Comparison of ENCODE assay signal across 15 mouse cellular contexts in genomic region chr11:95160693-95161092, GRCm38 (mm10). TPM values are rescaled to one million over a fixed set of nuclear protein-coding genes. Genes with fewer than 3 reads are reported as not detected.
A peak's percentile ranks its signal among the peaks of the same experiment; 100 is the strongest.
DNase-seq lines count a peak whose midpoint lies in the region; ATAC-seq and TF ChIP-seq lines count a peak whose summit lies in the region.
"Had no signal": no experiment of that assay in that cellular context is flagged by ENCODE, and none has a peak within 500 bp of the region (broad histone marks: within the 10 kb centered on the region; RNA-seq: fewer than 3 reads in every experiment).

No protein-coding gene starts in this region.

- H3K27me3 ChIP-seq in intestine, postnatal 0 days (replicated peaks; ENCODE audit: control insufficient read depth, insufficient read depth, low read length), result 0 out of 2 replicates have a peak, but pooled peaks cover 3% of the 10 kb centered on the region
- H3K27me3 ChIP-seq in intestine, embryonic 15.5 days (replicated peaks), result 0 out of 2 replicates have a peak, but pooled peaks cover 5% of the 10 kb centered on the region
- H3K27me3 ChIP-seq in testis, adult 2 months (ENCODE audit: control insufficient read depth, insufficient read depth, low read length), result no peaks in the 10 kb centered on the region
- peaks cover 19% of the 10 kb centered on the region; the same call in 1 of the 2 replicates for H3K27me3 ChIP-seq in forebrain, embryonic 10.5 days (ENCODE audit: poor library complexity, severe bottlenecking)
- H3K27me3 ChIP-seq: limb, embryonic 15.5 days had no signal

- H3K4me3 ChIP-seq in intestine, postnatal 0 days (ENCODE audit: low read depth, low read length), result no peak overlapping the region
- H3K4me3 ChIP-seq in intestine, embryonic 15.5 days (replicated peaks), result no peak overlapping the region
- H3K4me3 ChIP-seq in testis, adult 2 months (ENCODE audit: control insufficient read depth, low read depth, low read length), result no peak overlapping the region
- no peak overlapping the region for H3K4me3 ChIP-seq in forebrain, embryonic 10.5 days
- H3K4me3 ChIP-seq: limb, embryonic 15.5 days had no signal

- no peaks in the 10 kb centered on the region for H3K4me1 ChIP-seq in intestine, postnatal 0 days (replicated peaks; ENCODE audit: control insufficient read depth, insufficient read depth, low read length)
- H3K4me1 ChIP-seq in intestine, embryonic 15.5 days (replicated peaks), result no peaks in the 10 kb centered on the region
- peaks cover under 1% of the 10 kb centered on the region; the same call in 1 of the 2 replicates for H3K4me1 ChIP-seq in testis, adult 2 months (ENCODE audit: control insufficient read depth, insufficient read depth, low read length)
- H3K4me1 ChIP-seq in forebrain, embryonic 10.5 days, result peaks cover 4% of the 10 kb centered on the region; the same call in 1 of the 2 replicates

- no peaks in the 10 kb centered on the region for H3K9me3 ChIP-seq in intestine, postnatal 0 days (ENCODE audit: control insufficient read depth)
- H3K9me3 ChIP-seq in intestine, embryonic 15.5 days, result no peaks in the 10 kb centered on the region
- H3K9me3 ChIP-seq in forebrain, embryonic 10.5 days, result no peaks in the 10 kb centered on the region
- H3K9me3 ChIP-seq: limb, embryonic 15.5 days had no signal

- H3K4me2 ChIP-seq in intestine, postnatal 0 days (replicated peaks; ENCODE audit: low read depth), result no peak overlapping the region
- no peak overlapping the region for H3K4me2 ChIP-seq in intestine, embryonic 15.5 days (replicated peaks)
- H3K4me2 ChIP-seq: limb, embryonic 15.5 days had no signal

- ATAC-seq in intestine, postnatal 0 days, result no peak
- no peak for ATAC-seq in intestine, embryonic 15.5 days
- no peak for ATAC-seq in erythroblast, adult 5-6 weeks (replicated peaks; ENCODE audit: low FRiP score, poor library complexity, severe bottlenecking)
- ATAC-seq: midbrain, embryonic 16.5 days had no signal

- H3K27ac ChIP-seq in intestine, postnatal 0 days (ENCODE audit: low read depth, low read length), result no peak overlapping the region
- no peak overlapping the region for H3K27ac ChIP-seq in intestine, embryonic 15.5 days
- no peak overlapping the region for H3K27ac ChIP-seq in testis, adult 2 months (ENCODE audit: control insufficient read depth, insufficient read depth, low read depth, low read length)
- no peak overlapping the region for H3K27ac ChIP-seq in forebrain, embryonic 10.5 days
- H3K27ac ChIP-seq: limb, embryonic 15.5 days had no signal

- no peaks in the 10 kb centered on the region for H3K36me3 ChIP-seq in intestine, postnatal 0 days (ENCODE audit: control insufficient read depth, insufficient read depth)
- H3K36me3 ChIP-seq in intestine, embryonic 15.5 days, result no peaks in the 10 kb centered on the region
- no peaks in the 10 kb centered on the region for H3K36me3 ChIP-seq in testis, adult 2 months (ENCODE audit: control insufficient read depth, insufficient read depth, low read length)
- H3K36me3 ChIP-seq in forebrain, embryonic 10.5 days (replicated peaks), result no peaks in the 10 kb centered on the region
- H3K36me3 ChIP-seq: limb, embryonic 15.5 days had no signal

- DNase-seq in testis, postnatal 14 days (ENCODE audit: low spot score), result no peak
- DNase-seq in ZHBTc4 (ENCODE audit: low read depth, low spot score), result peak; percentile 70
- DNase-seq in testis, postnatal 10 days (ENCODE audit: low spot score), result peak; percentile 71
- no peak for DNase-seq in forebrain, embryonic 10.5 days (ENCODE audit: extremely low spot score, low spot score)
- DNase-seq: gastrocnemius, postnatal 14 days; heart, postnatal 10 days; kidney, adult 18-20 months; layer of hippocampus, postnatal 36 days had no signal

- H3K9ac ChIP-seq in intestine, postnatal 0 days (ENCODE audit: low read depth, low read length), result no peak overlapping the region
- H3K9ac ChIP-seq in intestine, embryonic 15.5 days, result no peak overlapping the region
- H3K9ac ChIP-seq: limb, embryonic 15.5 days had no signal

- 58% methylated on average over 7 of the region's 7 CpGs for WGBS in intestine, postnatal 0 days
- WGBS in intestine, embryonic 15.5 days, result 51% methylated on average over 7 of the region's 7 CpGs
- 43% methylated on average over 7 of the region's 7 CpGs for WGBS in forebrain, embryonic 10.5 days

- no peak for TF ChIP-seq POLR2A in testis, adult 2 months (IDR thresholded peaks at IDR 0.05; ENCODE audit: control insufficient read depth, low read depth, low read length)

- peak; percentile 49 for TF ChIP-seq CTCF in intestine, postnatal 0 days (IDR thresholded peaks at IDR 0.05; ENCODE audit: low read depth)
- TF ChIP-seq CTCF in testis, adult 2 months (IDR thresholded peaks at IDR 0.05; ENCODE audit: control insufficient read depth, insufficient read depth, insufficient replicate concordance, low read depth, low read length), result peak; percentile 60; the same call in 1 of the 2 replicates

RNA-seq across cellular contexts. Expression of gene Dlx4, which starts 14.6 kb away (rescaled TPM):
- not detected in 2 replicates for polyA plus RNA-seq in intestine, postnatal 0 days (2015; fragmentation: Nextera tagmentation; extraction: Ambion mirVana)
- 0.10 and 0.16 TPM in 2 replicates for polyA plus RNA-seq in intestine, embryonic 15.5 days (2015; fragmentation: Nextera tagmentation; extraction: Ambion mirVana)
- 1.4 and 2.1 TPM in 2 replicates for polyA plus RNA-seq in testis, adult 2 months (2012; rRNA removed)
- not detected in 2 replicates for total RNA-seq in erythroblast, adult 5-6 weeks (2015; ENCODE audit: low replicate concordance)
- total RNA-seq in erythroblast, adult 5-6 weeks (2017; ENCODE audit: low replicate concordance), result 0.70 TPM in 1 of 2 replicates, not detected in the other
- polyA plus RNA-seq in forebrain, embryonic 10.5 days (2016; fragmentation: Nextera tagmentation; extraction: Ambion mirVana), result 0.21 and 0.26 TPM in 2 replicates
- total RNA-seq: common myeloid progenitor, adult 5-6 weeks; gastrocnemius, postnatal 14 days; layer of hippocampus, postnatal 36 days had no signal

RNA-seq across cellular contexts. Expression of gene Dlx3, which starts 40.8 kb away (rescaled TPM):
- 0.30 and 0.44 TPM in 2 replicates for polyA plus RNA-seq in intestine, postnatal 0 days (2015; fragmentation: Nextera tagmentation; extraction: Ambion mirVana)
- 0.60 and 0.88 TPM in 2 replicates for polyA plus RNA-seq in intestine, embryonic 15.5 days (2015; fragmentation: Nextera tagmentation; extraction: Ambion mirVana)
- polyA plus RNA-seq in testis, adult 2 months (2012; rRNA removed), result 0.04 TPM in 2 replicates
- total RNA-seq in erythroblast, adult 5-6 weeks (2015; ENCODE audit: low replicate concordance), result not detected in 2 replicates
- not detected in 2 replicates for total RNA-seq in erythroblast, adult 5-6 weeks (2017; ENCODE audit: low replicate concordance)
- polyA plus RNA-seq in forebrain, embryonic 10.5 days (2016; fragmentation: Nextera tagmentation; extraction: Ambion mirVana), result 3.5 and 3.6 TPM in 2 replicates
- total RNA-seq: common myeloid progenitor, adult 5-6 weeks; gastrocnemius, postnatal 14 days; heart, postnatal 10 days; layer of hippocampus, postnatal 36 days had no signal

Comparison
In these comparisons a context has a peak if more than half of its experiments do, and no peak if none do; other contexts are left out.
1. DNase-seq: peak in ZHBTc4 (single experiment) and testis, postnatal 10 days (single experiment); none in testis, postnatal 14 days (single experiment) and forebrain, embryonic 10.5 days (single experiment).